Mouse (Mus musculus): ENCODE data around the gene Gm49366.

DNA sequence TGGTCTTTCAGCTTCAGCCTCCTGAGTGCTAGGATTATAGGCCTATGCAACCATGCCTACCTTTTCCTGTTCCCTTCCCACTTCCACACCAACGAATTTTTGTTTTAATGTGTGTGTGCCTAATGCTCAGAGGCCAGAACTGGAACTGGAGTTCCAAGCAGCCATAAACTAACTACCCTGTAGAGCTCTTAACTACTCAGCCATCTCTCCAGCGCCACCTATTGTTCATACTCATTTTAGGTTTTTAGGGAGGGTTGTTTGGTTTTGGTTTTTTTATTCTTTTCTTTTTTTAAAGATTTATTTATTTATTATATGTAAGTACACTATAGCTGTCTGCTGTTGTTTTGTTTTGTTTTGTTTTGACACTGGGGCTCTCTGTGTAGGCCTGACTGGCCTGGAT lies 22.2 kb downstream of the Gm49366 start:
- TF ChIP-seq CTCF (IDR thresholded peaks at IDR 0.05; ENCODE audit: control insufficient read depth, insufficient read depth, insufficient read length) = no peak
- TF ChIP-seq MAX (IDR thresholded peaks at IDR 0.05) = no peak
- no peak for TF ChIP-seq CEBPB (IDR thresholded peaks at IDR 0.05; ENCODE audit: low read depth)
